Mouse (Mus musculus): ENCODE measurements around the gene Scg5. TPM values are rescaled to one million over a fixed set of nuclear protein-coding genes. Genes with fewer than 3 reads are reported as not detected.

Gene Scg5
- polyA plus RNA-seq, 1 experiment from 2014 or later, result 0.30 TPM

- TF ChIP-seq CTCF (IDR thresholded peaks at IDR 0.05; ENCODE audit: low read depth), result no peak
- 52% methylated on average over 6 of the region's 6 CpGs for WGBS
- DNase-seq (peak; percentile 43), ATAC-seq (ENCODE audit: insufficient read depth) (peak; percentile 52; the same call in 1 of the 2 replicates)
- Histone ChIP-seq H3K27ac (ENCODE audit: low read depth) (no peak overlapping the region), H3K9me3 (ENCODE audit: low read depth, low read length) (no peaks in the 10 kb centered on the region), H3K4me2 (no peak overlapping the region), H3K9ac (no peak overlapping the region), H3K27me3 (ENCODE audit: insufficient read depth, low read length) (no peaks in the 10 kb centered on the region), H3K36me3 (ENCODE audit: insufficient read depth) (no peaks in the 10 kb centered on the region), H3K4me1 (ENCODE audit: insufficient read depth) (no peaks in the 10 kb centered on the region), H3K4me3 (ENCODE audit: low read depth, low read length) (no peak overlapping the region)
Observed at GRCm38 (mm10) chr2:113774150-113774805, 54.6 kb downstream of the Scg5 start.

DNA sequence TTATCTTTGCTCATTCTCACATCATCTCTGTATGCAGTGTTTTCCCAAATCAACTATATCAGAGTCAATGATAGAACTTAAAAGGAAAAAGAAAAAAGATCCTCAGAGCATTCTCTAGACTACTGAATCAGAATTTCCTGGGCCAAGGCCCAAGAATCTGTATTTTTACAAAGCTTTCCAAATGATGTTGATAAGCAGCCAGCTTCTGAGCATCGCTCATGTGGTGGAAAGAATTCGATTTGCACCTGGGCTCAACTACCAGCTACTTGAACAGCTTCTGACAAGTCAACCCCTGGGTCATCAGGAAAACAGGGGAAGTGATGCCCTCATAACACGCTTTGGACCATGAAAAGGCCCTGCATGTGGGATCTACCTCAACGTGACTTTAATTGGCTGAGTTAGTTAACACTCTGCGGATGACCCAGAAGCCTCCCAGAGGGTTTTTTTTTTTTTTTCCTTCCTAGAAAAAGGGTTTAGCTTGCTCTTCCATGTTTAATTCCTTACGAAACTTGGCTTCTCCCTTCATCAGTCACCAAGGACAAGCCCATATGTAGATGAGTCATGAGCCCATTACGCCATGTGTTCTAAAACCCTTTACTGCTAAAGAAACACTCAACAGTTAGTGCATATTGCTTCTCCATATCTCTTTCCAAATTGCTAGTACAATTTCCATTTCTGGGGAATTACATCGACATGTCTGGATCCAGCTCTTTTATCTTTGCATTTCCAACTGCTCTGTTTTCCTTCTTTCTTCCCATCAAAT, 60.2 kb downstream of the Scg5 start:
- Histone ChIP-seq H3K9me3 (ENCODE audit: low read depth, low read length) (no peaks in the 10 kb centered on the region), H3K27ac (ENCODE audit: low read depth) (no peak overlapping the region), H3K4me3 (ENCODE audit: low read depth, low read length) (no peak overlapping the region), H3K4me2 (no peak overlapping the region), H3K36me3 (ENCODE audit: insufficient read depth) (no peaks in the 10 kb centered on the region), H3K4me1 (ENCODE audit: insufficient read depth) (no peaks in the 10 kb centered on the region), H3K27me3 (ENCODE audit: insufficient read depth, low read length) (no peaks in the 10 kb centered on the region), H3K9ac (no peak overlapping the region)
- WGBS, result 81% methylated on average over 8 of the region's 8 CpGs
- ATAC-seq (ENCODE audit: insufficient read depth) (no peak), DNase-seq (no peak)
- no peak for TF ChIP-seq CTCF (IDR thresholded peaks at IDR 0.05; ENCODE audit: low read depth)

DNA sequence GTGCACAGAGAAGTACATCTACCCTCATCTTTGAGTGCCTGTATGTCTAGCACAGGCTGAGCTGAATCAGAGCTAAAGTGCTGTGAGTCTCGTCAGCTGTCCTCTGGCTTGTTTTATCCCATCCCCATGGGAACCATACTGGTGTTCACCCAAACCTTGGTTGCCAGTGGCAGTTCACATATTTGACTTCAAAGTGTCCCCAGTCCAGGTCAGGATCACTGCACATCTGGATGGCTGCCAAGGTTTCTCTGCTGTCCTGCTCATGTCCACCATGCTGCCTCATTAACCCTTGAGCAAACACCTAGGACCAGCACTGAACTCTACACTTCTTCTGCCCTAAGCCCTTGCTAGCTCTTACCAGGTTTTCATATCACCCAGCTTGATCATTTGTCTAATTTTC, 63.0 kb downstream of the Scg5 start:
- DNase-seq (no peak), ATAC-seq (ENCODE audit: insufficient read depth) (no peak)
- H3K4me2 ChIP-seq, result no peak overlapping the region
- no peak for TF ChIP-seq CTCF (IDR thresholded peaks at IDR 0.05; ENCODE audit: low read depth)
- no peak overlapping the region for H3K27ac ChIP-seq (ENCODE audit: low read depth)
- no peaks in the 10 kb centered on the region for H3K9me3 ChIP-seq (ENCODE audit: low read depth, low read length)
- H3K36me3 ChIP-seq (ENCODE audit: insufficient read depth), result no peaks in the 10 kb centered on the region
- no peak overlapping the region for H3K9ac ChIP-seq
- no peak overlapping the region for H3K4me3 ChIP-seq (ENCODE audit: low read depth, low read length)
- H3K4me1 ChIP-seq (ENCODE audit: insufficient read depth), result no peaks in the 10 kb centered on the region
- WGBS, result 30% methylated on average over 1 of the region's 1 CpGs
- no peaks in the 10 kb centered on the region for H3K27me3 ChIP-seq (ENCODE audit: insufficient read depth, low read length)

- H3K4me1 ChIP-seq (ENCODE audit: insufficient read depth), result no peaks in the 10 kb centered on the region
- no peaks in the 10 kb centered on the region for H3K9me3 ChIP-seq (ENCODE audit: low read depth, low read length)
- peaks cover 4% of the 10 kb centered on the region; the same call in 1 of the 2 replicates for H3K27me3 ChIP-seq (ENCODE audit: insufficient read depth, low read length)
- H3K27ac ChIP-seq (ENCODE audit: low read depth), result no peak overlapping the region
- no peak for TF ChIP-seq CTCF (IDR thresholded peaks at IDR 0.05; ENCODE audit: low read depth)
- ATAC-seq (ENCODE audit: insufficient read depth) (no peak), DNase-seq (no peak)
- H3K4me3 ChIP-seq (ENCODE audit: low read depth, low read length), result no peak overlapping the region
- H3K36me3 ChIP-seq (ENCODE audit: insufficient read depth), result no peaks in the 10 kb centered on the region
- H3K4me2 ChIP-seq, result no peak overlapping the region
- WGBS, result 75% methylated on average over 5 of the region's 5 CpGs
- H3K9ac ChIP-seq, result no peak overlapping the region
Observed at GRCm38 (mm10) chr2:113764968-113765367, 64.0 kb downstream of the Scg5 start.

DNA sequence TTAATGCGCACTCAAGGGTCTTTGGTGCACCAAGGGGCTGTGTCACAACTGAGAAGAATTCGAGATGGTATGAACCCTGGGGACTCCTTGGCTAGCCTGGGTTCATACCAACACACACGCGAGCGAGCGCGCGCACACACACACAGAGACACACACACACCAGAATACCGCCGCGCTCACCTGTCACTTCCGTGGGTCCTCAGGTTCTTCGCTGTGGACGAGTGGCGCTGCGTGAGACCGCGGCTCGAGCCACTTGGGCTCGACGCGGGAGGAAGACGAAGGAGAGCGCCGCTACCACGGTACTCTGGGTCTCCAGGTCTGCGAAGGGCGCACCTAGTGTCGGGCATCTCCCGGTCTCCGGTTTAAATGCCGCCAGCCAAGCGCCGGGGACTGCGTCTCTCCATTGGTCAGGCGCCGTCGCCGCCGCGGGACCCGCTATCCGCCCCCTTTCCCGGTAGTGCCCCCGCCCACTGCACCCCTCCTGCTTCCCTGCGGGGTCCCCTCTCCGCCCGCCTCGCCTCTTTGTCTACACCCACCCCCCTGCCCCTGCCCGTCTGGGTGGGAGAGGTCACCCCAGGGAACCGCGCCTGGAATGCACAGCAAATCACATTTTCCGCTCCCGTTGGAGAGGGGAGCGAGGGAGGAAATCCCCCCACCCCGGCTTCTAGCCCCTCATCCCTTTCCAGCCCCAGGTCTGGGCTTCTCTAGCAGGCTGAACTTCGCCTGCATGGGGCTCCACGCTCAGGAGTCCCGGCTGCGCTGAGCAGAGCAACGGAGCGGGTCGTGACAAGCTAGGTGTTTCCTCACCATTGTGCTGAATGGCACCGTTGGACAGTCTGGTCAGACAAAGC, 70.4 kb downstream of the Scg5 start, which contains the start of gene Grem1:
Grem1 (minus strand) TSS at position 336 of the 851 bp plus-strand sequence.
- ATAC-seq (ENCODE audit: insufficient read depth) (peak; percentile 32; the same call in 1 of the 2 replicates), DNase-seq (peak; percentile 26)
- H3K36me3 ChIP-seq (ENCODE audit: insufficient read depth), result no peaks in the 10 kb centered on the region

DNA sequence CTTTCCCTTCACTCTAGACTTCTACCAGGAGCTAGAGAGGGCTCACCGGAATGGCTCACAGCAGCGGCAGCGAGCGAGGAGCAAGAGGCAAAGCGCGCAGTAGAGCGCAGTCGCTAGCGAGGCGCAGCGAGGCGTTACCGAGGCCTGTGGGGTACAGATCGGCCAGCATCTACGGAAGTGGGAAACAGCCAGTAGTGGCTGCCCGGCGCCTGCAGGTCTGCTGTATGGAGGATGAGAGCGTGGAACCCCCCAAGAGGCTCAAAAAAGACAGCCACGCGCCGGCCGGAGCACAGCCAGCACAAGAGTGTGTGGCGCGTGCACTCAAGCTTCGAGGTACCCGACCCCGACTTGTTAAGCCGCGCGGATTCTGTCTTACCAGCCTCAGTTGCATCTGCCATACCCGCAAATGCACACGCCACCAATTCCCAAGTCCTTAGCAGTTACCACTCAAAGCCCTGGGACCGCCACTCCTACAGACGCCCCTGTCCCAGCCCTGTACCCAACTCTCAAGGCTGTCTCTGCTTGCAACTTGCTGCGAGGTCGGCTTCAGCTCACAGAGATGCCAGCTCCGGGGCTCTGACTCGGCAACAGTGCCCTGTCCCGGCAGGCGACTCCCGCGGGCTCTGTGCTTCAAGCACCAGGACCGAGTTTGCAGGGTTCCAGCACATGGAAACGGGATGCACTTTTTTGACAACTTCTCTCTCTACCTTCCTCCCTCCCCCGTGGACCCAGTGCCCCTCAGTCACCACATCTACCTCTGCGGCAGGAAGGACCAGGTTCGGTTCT, 71.2 kb downstream of the Scg5 start:
- peak overlapping the region; percentile 45 for H3K4me3 ChIP-seq (ENCODE audit: low read depth, low read length)
- under 1% methylated on average over 46 of the region's 47 CpGs for WGBS
- peaks cover 44% of the 10 kb centered on the region for H3K27me3 ChIP-seq (ENCODE audit: insufficient read depth, low read length)
- no peak overlapping the region for H3K27ac ChIP-seq (ENCODE audit: low read depth)
- no peaks in the 10 kb centered on the region for H3K9me3 ChIP-seq (ENCODE audit: low read depth, low read length)
- H3K36me3 ChIP-seq (ENCODE audit: insufficient read depth), result no peaks in the 10 kb centered on the region
- peak overlapping the region; percentile 20; the same call in 1 of the 2 replicates for H3K9ac ChIP-seq
- peak; percentile 44; the same call in 1 of the 2 replicates for ATAC-seq (ENCODE audit: insufficient read depth)
- peak; percentile 68 for DNase-seq
- peak overlapping the region; percentile 89 for H3K4me2 ChIP-seq
- TF ChIP-seq CTCF (IDR thresholded peaks at IDR 0.05; ENCODE audit: low read depth), result no peak
- peaks cover 7% of the 10 kb centered on the region; the same call in 1 of the 2 replicates for H3K4me1 ChIP-seq (ENCODE audit: insufficient read depth)

More for the DNA sequence above, 70.4 kb downstream of the Scg5 start, which contains the start of gene Grem1:
- under 1% methylated on average over 63 of the region's 64 CpGs for WGBS
- H3K4me2 ChIP-seq, result peak within 1 kb of the TSS; percentile 89
- H3K27me3 ChIP-seq (ENCODE audit: insufficient read depth, low read length), result peaks cover 44% of the 10 kb centered on the region
- peaks cover 7% of the 10 kb centered on the region; the same call in 1 of the 2 replicates for H3K4me1 ChIP-seq (ENCODE audit: insufficient read depth)
- H3K9ac ChIP-seq, result peak within 1 kb of the TSS; percentile 20; the same call in 1 of the 2 replicates
- H3K9me3 ChIP-seq (ENCODE audit: low read depth, low read length), result no peaks in the 10 kb centered on the region
- H3K27ac ChIP-seq (ENCODE audit: low read depth), result no peak within 1 kb of the TSS
- peak within 1 kb of the TSS; percentile 45 for H3K4me3 ChIP-seq (ENCODE audit: low read depth, low read length)
- no peak for TF ChIP-seq CTCF (IDR thresholded peaks at IDR 0.05; ENCODE audit: low read depth)
